Comparison of ENCODE assay signal across 14 mouse cellular contexts in the genomic region with DNA sequence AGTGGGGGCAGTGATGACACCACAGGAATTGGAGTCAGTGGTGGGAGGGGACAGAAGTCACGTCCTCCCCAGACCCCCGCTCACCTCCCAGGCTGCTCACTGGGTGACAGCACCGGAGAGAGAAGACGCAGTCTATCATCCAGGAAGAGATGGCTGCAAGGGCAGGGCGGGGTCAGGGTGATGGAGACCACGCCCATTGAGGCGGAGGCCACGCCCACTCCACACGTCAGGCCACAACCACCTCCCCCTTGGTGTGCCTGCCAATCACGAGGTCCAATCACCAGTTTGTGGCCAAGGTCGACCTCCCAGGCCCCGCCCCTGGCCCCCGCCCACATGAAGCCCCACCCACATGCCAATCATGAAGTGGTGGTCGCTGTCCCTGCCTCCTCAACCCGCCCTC. TPM values are rescaled to one million over a fixed set of nuclear protein-coding genes. Genes with fewer than 3 reads are reported as not detected.
DNase-seq lines count a peak whose midpoint lies in the region; ATAC-seq and TF ChIP-seq lines count a peak whose summit lies in the region.
"Had no signal": no experiment of that assay in that cellular context is flagged by ENCODE, and none has a peak within 500 bp of the region (broad histone marks: within the 10 kb centered on the region; RNA-seq: fewer than 3 reads in every experiment).

No protein-coding gene starts in this region.

- intact Hi-C loops in gastrocnemius, postnatal 14 days (cut with DNase I; ENCODE audit: low total_unique reads) = no loop called here

- H3K4me3 ChIP-seq in thymus, adult 2 months (ENCODE audit: control insufficient read depth, insufficient read depth, low read length) = no peak overlapping the region
- H3K4me3 ChIP-seq in G1E (ENCODE audit: low read depth, low read length) = peak overlapping the region; percentile 45; the same call in 1 of the 2 replicates
- H3K4me3 ChIP-seq in testis, adult 2 months (ENCODE audit: control insufficient read depth, low read depth, low read length) = peak overlapping the region; percentile 67
- H3K4me3 ChIP-seq in forebrain, embryonic 15.5 days = no peak overlapping the region
- H3K4me3 ChIP-seq: heart, embryonic 15.5 days; hindbrain, embryonic 12.5 days; limb, embryonic 15.5 days; midbrain, embryonic 13.5 days had no signal

- ATAC-seq in G1E (ENCODE audit: extremely low read depth, insufficient number of reproducible peaks, low FRiP score, poor library complexity, severe bottlenecking) = no peak
- no peak for ATAC-seq in forebrain, embryonic 15.5 days (replicated peaks)
- ATAC-seq: activated CD4-positive, CD25-positive, alpha-beta regulatory T cell, adult 4 months; intestine, embryonic 16.5 days; midbrain, embryonic 13.5 days had no signal

- peaks cover 70% of the 10 kb centered on the region for H3K9me3 ChIP-seq in G1E (replicated peaks)
- peaks cover 11% of the 10 kb centered on the region for H3K9me3 ChIP-seq in forebrain, embryonic 15.5 days

- H3K4me2 ChIP-seq in forebrain, embryonic 15.5 days (replicated peaks) = no peak overlapping the region
- H3K4me2 ChIP-seq: heart, embryonic 15.5 days; hindbrain, embryonic 12.5 days; limb, embryonic 15.5 days; midbrain, embryonic 13.5 days had no signal

- no peaks in the 10 kb centered on the region for H3K27me3 ChIP-seq in thymus, adult 2 months (ENCODE audit: control insufficient read depth, insufficient read depth, low read length)
- H3K27me3 ChIP-seq in G1E (ENCODE audit: insufficient read depth, low read length) = no peaks in the 10 kb centered on the region; the same call in 1 of the 2 replicates
- H3K27me3 ChIP-seq in testis, adult 2 months (ENCODE audit: control insufficient read depth, insufficient read depth, low read length) = no peaks in the 10 kb centered on the region
- no peaks in the 10 kb centered on the region for H3K27me3 ChIP-seq in forebrain, embryonic 15.5 days
- H3K27me3 ChIP-seq: heart, embryonic 15.5 days; hindbrain, embryonic 12.5 days; limb, embryonic 15.5 days; midbrain, embryonic 13.5 days had no signal

- no peak for TF ChIP-seq POLR2A in thymus, adult 2 months (IDR thresholded peaks at IDR 0.05; ENCODE audit: control insufficient read depth, extremely low read depth, insufficient read depth, low read length, poor library complexity)
- peak; percentile 22; the same call in 1 of the 2 replicates for TF ChIP-seq POLR2A in testis, adult 2 months (IDR thresholded peaks at IDR 0.05; ENCODE audit: control insufficient read depth, low read depth, low read length)

- H3K27ac ChIP-seq in thymus, adult 2 months (ENCODE audit: control insufficient read depth, insufficient read depth, low read length) = no peak overlapping the region
- H3K27ac ChIP-seq in testis, adult 2 months (ENCODE audit: control insufficient read depth, insufficient read depth, low read depth, low read length) = peak overlapping the region; percentile 89
- no peak overlapping the region for H3K27ac ChIP-seq in forebrain, embryonic 15.5 days (replicated peaks)
- H3K27ac ChIP-seq: heart, embryonic 15.5 days; hindbrain, embryonic 12.5 days; limb, embryonic 15.5 days; midbrain, embryonic 13.5 days had no signal

- no peak for TF ChIP-seq CTCF in thymus, adult 2 months (IDR thresholded peaks at IDR 0.05; ENCODE audit: borderline replicate concordance, control insufficient read depth, extremely low read depth, insufficient read depth, low read length, poor library complexity)
- TF ChIP-seq CTCF in G1E (IDR thresholded peaks at IDR 0.05; ENCODE audit: low read depth, low read length) = no peak
- TF ChIP-seq CTCF in testis, adult 2 months (IDR thresholded peaks at IDR 0.05; ENCODE audit: control insufficient read depth, insufficient read depth, insufficient replicate concordance, low read depth, low read length) = no peak

- 95% methylated on average over 15 of the region's 15 CpGs for WGBS in thymus, adult 2 months
- WGBS in forebrain, embryonic 15.5 days = 80% methylated on average over 15 of the region's 15 CpGs

- H3K36me3 ChIP-seq in thymus, adult 2 months (ENCODE audit: control insufficient read depth, insufficient read depth, low read length) = no peaks in the 10 kb centered on the region
- peaks cover 55% of the 10 kb centered on the region for H3K36me3 ChIP-seq in G1E (replicated peaks)
- no peaks in the 10 kb centered on the region for H3K36me3 ChIP-seq in testis, adult 2 months (ENCODE audit: control insufficient read depth, insufficient read depth, low read length)
- H3K36me3 ChIP-seq in forebrain, embryonic 15.5 days = peaks cover 10% of the 10 kb centered on the region

- H3K9ac ChIP-seq in forebrain, embryonic 15.5 days (replicated peaks) = no peak overlapping the region
- H3K9ac ChIP-seq: heart, embryonic 15.5 days; hindbrain, embryonic 12.5 days; limb, embryonic 15.5 days; midbrain, embryonic 13.5 days had no signal

- peaks cover 5% of the 10 kb centered on the region; the same call in 1 of the 2 replicates for H3K4me1 ChIP-seq in thymus, adult 2 months (replicated peaks; ENCODE audit: control insufficient read depth, insufficient read depth, low read length)
- peaks cover 15% of the 10 kb centered on the region for H3K4me1 ChIP-seq in G1E (ENCODE audit: insufficient read depth, low read depth, low read length)
- peaks cover 25% of the 10 kb centered on the region for H3K4me1 ChIP-seq in testis, adult 2 months (ENCODE audit: control insufficient read depth, insufficient read depth, low read length)
- no peaks in the 10 kb centered on the region for H3K4me1 ChIP-seq in forebrain, embryonic 15.5 days
- H3K4me1 ChIP-seq: hindbrain, embryonic 12.5 days; midbrain, embryonic 13.5 days had no signal

- DNase-seq in gastrocnemius, postnatal 14 days = peak; percentile 3
- DNase-seq in gastrocnemius, adult 8-10 months (ENCODE audit: low spot score in 2 of 2) = no peak
- peak; percentile 2 for DNase-seq in thymus, adult 2 months
- no peak for DNase-seq in thymus, postnatal 14 days
- DNase-seq in G1E (ENCODE audit: low spot score) = no peak
- no peak for DNase-seq in kidney, postnatal 36 days

RNA-seq across cellular contexts. Expression of gene Crlf2, which starts 6.3 kb away (rescaled TPM):
- total RNA-seq in gastrocnemius, postnatal 14 days (2021) = 1 to 10 TPM; 8.0 to 8.5 TPM
- 1 to 10 TPM; 1.9 to 2.6 (median 2.3) TPM for total RNA-seq in gastrocnemius, adult 8-10 months (2022)
- 54.4 and 57.9 TPM in 2 replicates for polyA plus RNA-seq in thymus, adult 2 months (2012; rRNA removed)
- 3.2 and 4.2 TPM in 2 replicates for total RNA-seq in G1E (2014; fragmentation: Nextera tagmentation)
- total RNA-seq in G1E (2017) = 4.0 and 6.2 TPM in 2 replicates
- 37.4 and 52.7 TPM in 2 replicates for polyA plus RNA-seq in G1E (2012)
- polyA plus RNA-seq in testis, adult 2 months (2012; rRNA removed) = 24.0 and 26.3 TPM in 2 replicates
- polyA plus RNA-seq in forebrain, embryonic 15.5 days (2015; fragmentation: Nextera tagmentation; extraction: Ambion mirVana) = 10.5 and 11.3 TPM in 2 replicates

Comparison
In these comparisons a context has a peak if more than half of its experiments do, and no peak if none do; other contexts are left out.
1. DNase-seq: peak in gastrocnemius, postnatal 14 days (single experiment) and thymus, adult 2 months (single experiment); none in gastrocnemius, adult 8-10 months (0 of 2), thymus, postnatal 14 days (single experiment), G1E (single experiment) and kidney, postnatal 36 days (0 of 2).
2. H3K4me3 ChIP-seq: peak in G1E (single experiment) and testis, adult 2 months (single experiment); none in thymus, adult 2 months (single experiment) and forebrain, embryonic 15.5 days (single experiment).